Mouse (Mus musculus): ENCODE results near the gene App.

DNA sequence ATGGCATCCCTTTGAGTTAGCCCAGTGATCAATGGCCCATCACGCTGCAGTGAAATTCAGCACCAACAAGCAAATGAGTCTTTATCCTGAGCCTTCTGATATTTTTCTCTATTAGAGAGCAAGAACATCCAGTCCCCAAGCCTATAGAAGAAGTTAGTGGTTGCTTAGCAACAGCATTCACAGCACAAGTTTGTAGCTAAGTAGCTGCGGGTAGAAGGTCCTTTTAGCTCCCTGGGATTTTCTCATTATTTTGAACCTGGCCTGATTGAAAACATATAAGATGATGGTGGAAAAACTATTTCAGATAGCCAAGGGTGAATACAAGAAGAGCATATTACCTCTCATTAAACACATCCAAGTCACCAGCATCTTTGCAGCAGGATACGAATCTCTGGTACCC, 256.8 kb downstream of the App start:
- TF ChIP-seq POLR2A (IDR thresholded peaks at IDR 0.05; ENCODE audit: insufficient read length, low read depth) (no peak), POLR2AphosphoS2 (IDR thresholded peaks at IDR 0.05; ENCODE audit: insufficient read length, low read depth) (no peak), USF1 (IDR thresholded peaks at IDR 0.05; ENCODE audit: low read depth) (no peak), E2F4 (IDR thresholded peaks at IDR 0.05; ENCODE audit: insufficient read depth) (no peak), MAX (IDR thresholded peaks at IDR 0.05; ENCODE audit: low read depth) (no peak)

All from myocyte (in vitro differentiated cells).